Mouse (Mus musculus) spleen, adult 2 months (tissue): ENCODE results near the gene Zfp706. TPM values are rescaled to one million over a fixed set of nuclear protein-coding genes. Genes with fewer than 3 reads are reported as not detected.
A peak's percentile ranks its signal among the peaks of the same experiment; 100 is the strongest.
"Not testable (repeated sequence)": the region's sequence is repeated elsewhere in the genome, so short reads cannot be mapped to it uniquely, and the experiment has no call there.

Experiments used
- DNase-seq, 2 experiments: peaks; one replicate each; pipeline versions ENCODE4 v3.0.0 to v3.0.0-alpha.2; 2012 to 2021; ENCODE audit warnings: low spot score in 2 of 2, low read depth in 1 of 2
- H3K27ac ChIP-seq: fragments of 200-500 bp; 2 replicates; pipeline ENCODE4 v1.5.1; 2012; ENCODE audit warnings: low read length, inconsistent platforms; ENCODE audit not compliant: insufficient read depth
- H3K27me3 ChIP-seq: fragments of 200-500 bp; 2 replicates; pipeline ENCODE4 v1.6.1; 2012; ENCODE audit warnings: mild to moderate bottlenecking, moderate library complexity, low read length, inconsistent platforms; ENCODE audit not compliant: control insufficient read depth, insufficient read depth
- H3K36me3 ChIP-seq: fragments of 200-500 bp; 2 replicates; pipeline ENCODE4 v1.6.1; 2012; ENCODE audit warnings: mild to moderate bottlenecking, low read length, inconsistent platforms; ENCODE audit not compliant: control insufficient read depth, insufficient read depth
- H3K4me1 ChIP-seq: fragments of 200-500 bp; 2 replicates; pipeline ENCODE4 v1.6.1; 2011; ENCODE audit warnings: inconsistent platforms; ENCODE audit not compliant: control insufficient read depth, insufficient read depth, insufficient read length
- H3K4me3 ChIP-seq: fragments of 200-500 bp; 2 replicates; pipeline ENCODE4 v1.5.1; 2011; ENCODE audit warnings: mild to moderate bottlenecking, inconsistent platforms; ENCODE audit not compliant: insufficient read depth, insufficient read length; ENCODE audit errors: extremely low read depth
- CTCF ChIP-seq: fragments of 200-500 bp; IDR thresholded peaks from 2 replicates; pipeline ENCODE4 v1.5.1; 2011; ENCODE audit warnings: mild to moderate bottlenecking, inconsistent platforms; ENCODE audit not compliant: insufficient read depth, insufficient read length, insufficient replicate concordance; ENCODE audit errors: extremely low read depth
- POLR2A ChIP-seq: fragments of 200-500 bp; IDR thresholded peaks from 2 replicates; pipeline ENCODE4 v1.6.1; 2011; ENCODE audit warnings: low read depth, low read length, inconsistent platforms
- WGBS: fragments of 180-500 bp; shearing (Covaris S2); methylation state at CpG from one replicate; pipeline ENCODE4 v1.1.7; 2018; 5-methylcytosine and 5-hydroxymethylcytosine counted together
- polyA plus RNA-seq: library from polyadenylated mRNA; depleted of rRNA; stranded (reverse); fragments of >200 nt; gene quantifications from 2 replicates; pipeline ENCODE4 v1.2.3, GENCODE M21; 2012

Gene Zfp706
- polyA plus RNA-seq, 1 experiment: 23.4 TPM

DNA sequence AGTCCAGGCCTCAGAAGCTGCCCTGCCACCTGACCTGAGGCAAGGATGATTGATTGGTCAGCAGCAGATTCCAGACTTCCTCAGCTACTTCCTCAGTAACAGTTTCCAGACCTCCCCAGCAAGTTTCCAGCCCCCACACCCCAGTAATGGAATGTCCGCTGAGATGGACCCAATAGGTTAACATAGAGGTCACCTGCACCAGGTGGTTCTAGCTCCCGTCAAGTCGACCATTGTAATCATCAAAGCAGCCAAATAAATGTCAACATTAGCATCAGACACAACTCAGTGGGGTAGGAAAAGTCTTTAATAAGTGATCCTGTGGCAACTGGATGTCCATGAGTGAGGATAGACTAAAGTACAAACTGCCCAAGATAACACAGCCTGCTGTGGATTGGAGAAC is 3.7 kb upstream of the Zfp706 start:
- H3K27ac ChIP-seq: no peak overlapping the region
- H3K27me3 ChIP-seq: no peaks in the 10 kb centered on the region
- DNase-seq: no peak
- 88% methylated on average over 3 of the region's 3 CpGs for WGBS
- H3K4me3 ChIP-seq: no peak overlapping the region
- H3K4me1 ChIP-seq: peaks cover 2% of the 10 kb centered on the region; the same call in 1 of the 2 replicates
- no peaks in the 10 kb centered on the region for H3K36me3 ChIP-seq
- TF ChIP-seq CTCF (no peak), POLR2A (no peak)

DNA sequence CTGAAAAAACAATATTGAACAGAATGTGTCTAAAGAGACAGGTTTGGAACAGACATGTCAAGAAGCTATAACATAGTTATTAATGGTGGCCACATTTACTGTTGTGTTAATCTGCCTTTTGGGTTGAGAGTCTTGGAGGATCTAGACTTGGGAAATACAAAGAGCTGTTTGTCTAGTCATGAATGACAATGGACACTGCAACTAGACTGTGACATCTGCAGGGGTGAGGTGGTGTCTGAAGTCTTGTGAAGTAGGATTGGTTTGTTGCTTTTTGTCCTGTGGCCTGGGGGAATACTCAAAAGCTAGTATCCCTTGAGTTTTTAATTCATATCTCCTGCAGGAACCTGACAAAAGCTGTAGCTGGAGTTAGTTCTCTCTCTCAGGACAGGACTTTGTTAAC is 973 bp upstream of the Zfp706 start:
- TF ChIP-seq CTCF: no peak
- TF ChIP-seq POLR2A: no peak
- no peaks in the 10 kb centered on the region for H3K27me3 ChIP-seq
- no peaks in the 10 kb centered on the region; the same call in 1 of the 2 replicates for H3K36me3 ChIP-seq
- no peak overlapping the region for H3K27ac ChIP-seq
- peaks cover 6% of the 10 kb centered on the region for H3K4me1 ChIP-seq
- H3K4me3 ChIP-seq: no peak overlapping the region
- DNase-seq: no peak

DNA sequence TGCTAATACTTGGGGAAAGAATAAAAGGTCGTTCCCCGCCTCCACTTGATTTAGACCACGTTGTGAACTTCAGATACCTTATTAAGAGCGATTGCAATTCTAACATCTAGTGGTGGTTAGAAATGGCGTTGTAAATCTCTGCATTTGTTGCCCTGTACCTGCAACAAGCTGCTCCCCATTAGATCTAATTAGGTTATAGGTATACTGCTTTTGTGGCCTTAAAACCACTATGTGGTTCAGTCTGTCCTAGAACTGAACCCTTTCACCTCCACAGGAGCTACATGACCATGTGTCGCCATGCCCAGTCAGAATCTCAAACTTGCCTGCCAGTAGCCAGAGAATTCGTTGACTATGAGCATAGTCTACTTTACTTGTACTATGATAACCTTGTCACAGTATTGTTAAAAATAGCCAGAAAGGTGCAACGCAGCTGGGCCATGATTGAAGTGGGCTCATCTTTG is 416 bp upstream of the Zfp706 start:
- peak overlapping the region; percentile 96 for H3K4me3 ChIP-seq
- DNase-seq: no peak
- no peak for TF ChIP-seq CTCF
- no peak for TF ChIP-seq POLR2A
- H3K27me3 ChIP-seq: no peaks in the 10 kb centered on the region
- 29% methylated on average over 8 of the region's 8 CpGs for WGBS
- peaks cover 3% of the 10 kb centered on the region for H3K36me3 ChIP-seq
- peaks cover 6% of the 10 kb centered on the region for H3K4me1 ChIP-seq
- H3K27ac ChIP-seq: peak overlapping the region; percentile 95

DNA sequence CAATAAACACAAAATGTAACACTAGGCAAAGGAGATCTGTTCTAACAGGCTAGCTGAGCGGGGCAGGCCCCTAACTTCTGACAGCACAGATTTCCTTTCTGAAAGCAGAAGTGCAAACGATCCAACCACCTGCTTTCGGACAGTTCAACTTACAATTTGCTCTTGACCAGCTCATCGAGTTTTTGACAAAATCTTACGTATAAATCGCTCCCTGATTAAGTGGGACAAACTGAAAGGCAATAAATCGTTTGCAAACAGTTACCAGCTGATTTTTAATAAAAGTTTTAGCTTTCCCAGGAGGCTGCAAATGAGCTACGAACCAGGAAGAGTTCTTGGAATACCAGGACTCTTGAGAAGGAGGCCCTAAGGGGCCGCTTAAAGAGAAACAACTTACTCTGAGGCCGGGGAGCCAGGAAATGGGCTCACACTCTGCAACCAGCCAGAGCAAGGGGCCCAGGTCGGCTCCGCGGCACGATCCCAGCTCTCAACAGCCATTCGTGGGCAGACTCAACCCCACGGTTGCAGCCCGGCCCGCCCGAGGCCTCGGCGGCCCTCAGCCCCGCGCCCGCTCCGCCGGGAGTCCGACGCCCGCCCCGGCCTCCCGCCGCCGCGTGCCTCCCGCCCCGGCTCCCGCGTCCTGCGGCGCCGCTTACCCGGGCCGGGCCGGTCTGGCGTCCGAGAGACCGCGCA is 953 bp downstream of the Zfp706 start:
- DNase-seq: peak; percentile 60 to 67
- peak; percentile 55; the same call in 1 of the 2 replicates for TF ChIP-seq POLR2A
- no peak for TF ChIP-seq CTCF
- H3K27ac ChIP-seq: peak overlapping the region; percentile 99
- peak overlapping the region; percentile 92 for H3K4me3 ChIP-seq
- 1% methylated on average over 48 of the region's 48 CpGs for WGBS
- H3K36me3 ChIP-seq: peaks cover 10% of the 10 kb centered on the region
- H3K4me1 ChIP-seq: peaks cover 6% of the 10 kb centered on the region
- H3K27me3 ChIP-seq: no peaks in the 10 kb centered on the region

DNA sequence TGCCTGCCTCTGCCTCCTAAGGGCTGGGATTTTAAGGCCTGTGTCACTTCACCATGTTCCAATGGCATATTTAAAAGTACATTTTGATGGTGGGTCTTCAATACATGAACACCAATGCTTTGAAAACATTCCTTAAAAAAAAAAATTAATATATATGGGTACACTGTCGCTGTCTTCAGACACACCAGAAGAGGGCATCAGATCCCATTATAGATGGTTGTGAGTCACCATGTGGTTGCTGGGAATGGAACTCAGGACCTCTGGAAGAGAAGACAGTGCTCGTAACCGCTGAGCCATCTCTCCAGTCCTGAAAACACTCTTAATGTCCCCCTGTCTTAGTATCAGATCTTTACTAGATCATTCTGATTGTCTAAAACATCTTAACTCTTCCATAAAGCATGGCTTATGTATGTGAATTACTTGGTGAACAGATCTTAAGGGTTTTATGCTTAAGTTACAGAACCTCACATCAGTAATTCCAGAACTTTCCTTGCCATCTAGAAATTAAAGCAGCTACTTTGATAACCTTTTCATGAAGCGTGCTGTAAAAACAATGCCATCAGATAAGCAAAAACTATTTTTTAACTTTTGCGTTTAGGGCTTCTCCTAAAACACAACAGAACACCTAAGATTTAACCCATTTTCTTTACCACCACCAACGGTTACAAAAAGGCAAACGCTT is 1.6 kb downstream of the Zfp706 start:
- Histone ChIP-seq H3K4me3 (peak overlapping the region; percentile 92), H3K27me3 (no peaks in the 10 kb centered on the region), H3K4me1 (peaks cover 6% of the 10 kb centered on the region), H3K27ac (peak overlapping the region; percentile 99; the same call in 1 of the 2 replicates), H3K36me3 (peaks cover 14% of the 10 kb centered on the region)
- 16% methylated on average over 7 of the region's 7 CpGs for WGBS
- DNase-seq: no peak
- TF ChIP-seq POLR2A: no peak

DNA sequence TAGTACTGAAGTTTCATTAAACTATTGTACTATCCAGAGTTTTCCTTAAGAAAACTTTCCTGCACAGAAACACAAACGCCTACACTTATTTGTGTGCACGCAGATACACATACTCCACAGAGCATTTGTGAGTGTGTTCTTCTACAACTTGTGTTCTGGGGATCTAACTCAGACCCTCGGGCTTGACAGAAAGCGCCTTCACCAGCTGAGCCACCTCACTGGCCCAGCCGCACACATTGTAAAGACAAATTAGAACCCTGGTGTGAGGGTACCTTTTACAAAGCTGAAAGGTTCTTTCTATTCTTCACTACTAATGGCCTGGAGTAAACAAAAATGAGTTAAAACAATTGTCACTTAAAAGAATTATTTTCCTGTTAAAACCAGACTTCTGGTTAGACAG is 2.7 kb downstream of the Zfp706 start:
- no peak for DNase-seq
- no peak for TF ChIP-seq POLR2A
- no peak for TF ChIP-seq CTCF

DNA sequence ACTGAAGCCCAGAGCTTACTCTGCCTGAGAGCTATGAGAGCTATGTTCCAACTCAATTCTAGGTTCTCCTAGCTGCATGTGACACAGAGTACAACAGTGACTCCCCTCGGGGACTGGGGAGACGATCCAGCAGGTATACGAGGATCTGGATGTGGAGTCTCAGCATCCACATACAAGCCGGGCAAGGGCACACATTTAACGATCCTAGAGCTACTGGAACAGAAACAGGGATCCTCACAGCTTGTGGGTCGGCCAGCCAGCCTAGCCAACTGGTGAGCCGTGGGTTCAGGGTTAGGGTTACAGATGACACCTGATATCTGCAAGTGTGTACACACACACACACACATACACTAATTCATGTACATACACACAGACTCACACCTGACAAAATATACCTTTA is 5.3 kb downstream of the Zfp706 start:
- WGBS: 93% methylated on average over 7 of the region's 7 CpGs
- Histone ChIP-seq H3K36me3 (peaks cover 29% of the 10 kb centered on the region), H3K27ac (no peak overlapping the region)

More for the DNA sequence above, 2.7 kb downstream of the Zfp706 start:
- Histone ChIP-seq H3K4me1 (peaks cover 6% of the 10 kb centered on the region), H3K4me3 (no peak overlapping the region), H3K27me3 (no peaks in the 10 kb centered on the region), H3K36me3 (peaks cover 20% of the 10 kb centered on the region), H3K27ac (no peak overlapping the region)
- WGBS: 59% methylated on average over 5 of the region's 5 CpGs

DNA sequence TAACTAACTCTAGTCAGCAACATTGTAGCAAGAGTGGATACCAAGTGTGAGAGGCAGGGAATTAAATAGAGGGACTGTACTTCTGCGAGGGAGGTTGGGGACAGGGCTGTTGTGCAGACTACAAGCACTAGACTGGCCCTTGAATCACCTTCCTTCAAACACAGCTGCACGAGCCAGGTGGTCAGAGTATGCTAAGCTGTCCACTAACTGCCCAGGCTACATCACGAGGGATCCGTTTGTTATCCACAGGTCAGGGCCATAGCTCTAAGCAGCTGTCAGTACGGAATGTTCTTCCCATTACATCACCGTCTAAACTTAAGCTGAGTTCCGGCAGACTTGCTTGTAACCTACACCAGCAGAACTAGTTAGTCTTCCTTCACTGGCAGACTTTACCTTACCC is 8.0 kb downstream of the Zfp706 start:
- not testable (repeated sequence) for DNase-seq, H3K27me3 ChIP-seq, H3K4me3 ChIP-seq, H3K27ac ChIP-seq, H3K4me1 ChIP-seq
- peaks cover 29% of the 10 kb centered on the region for H3K36me3 ChIP-seq
- WGBS: 94% methylated on average over 7 of the region's 7 CpGs

More for the DNA sequence above, 5.3 kb downstream of the Zfp706 start:
- H3K4me3 ChIP-seq: no peak overlapping the region
- no peak for DNase-seq
- H3K4me1 ChIP-seq: peaks cover 4% of the 10 kb centered on the region
- no peak for TF ChIP-seq POLR2A
- no peak for TF ChIP-seq CTCF
- no peaks in the 10 kb centered on the region for H3K27me3 ChIP-seq
